14 mouse cellular contexts compared by ENCODE assay signal in the genomic region with DNA sequence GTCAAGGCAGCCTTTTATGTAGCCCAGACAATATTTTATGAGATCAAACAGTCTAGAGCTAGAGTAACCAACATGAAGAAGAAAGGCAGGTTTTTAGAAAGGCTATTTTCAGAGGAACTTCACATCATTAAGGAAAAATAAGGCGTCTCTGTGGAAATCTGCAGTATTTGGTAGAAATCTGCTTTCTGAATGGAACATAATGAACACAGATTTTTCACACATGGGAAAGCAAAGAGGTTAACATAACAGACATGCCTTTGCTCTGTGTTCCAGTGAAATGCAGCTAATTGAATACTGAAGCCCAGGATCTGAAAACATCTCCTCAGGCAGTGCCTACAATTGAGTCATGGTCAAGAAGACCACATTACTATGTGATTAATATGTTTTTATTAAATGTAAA.
"Had no signal": no experiment of that assay in that cellular context is flagged by ENCODE, and none has a peak within 500 bp of the region (broad histone marks: within the 10 kb centered on the region; RNA-seq: fewer than 3 reads in every experiment).

No protein-coding gene starts in this region.

- ATAC-seq: midbrain, embryonic 13.5 days; midbrain, embryonic 15.5 days had no signal

- DNase-seq: lung, adult 18-20 months; lung, embryonic 14.5 days; lung, postnatal 10 days; lung, postnatal 4 days; right cerebral cortex, postnatal 14 days; thymus, adult 2 months; thymus, postnatal 25 days; thymus, postnatal 4 days had no signal

- H3K27me3 ChIP-seq: midbrain, embryonic 13.5 days; midbrain, embryonic 15.5 days; neural tube, embryonic 12.5 days; stomach, embryonic 15.5 days had no signal

- H3K9ac ChIP-seq: lung, embryonic 14.5 days; midbrain, embryonic 13.5 days; midbrain, embryonic 15.5 days; neural tube, embryonic 12.5 days; stomach, embryonic 15.5 days had no signal

- H3K36me3 ChIP-seq: midbrain, embryonic 10.5 days; midbrain, embryonic 13.5 days; midbrain, embryonic 15.5 days; neural tube, embryonic 12.5 days; stomach, embryonic 15.5 days had no signal

- H3K4me2 ChIP-seq: lung, embryonic 14.5 days; midbrain, embryonic 13.5 days; midbrain, embryonic 15.5 days; neural tube, embryonic 12.5 days; stomach, embryonic 15.5 days had no signal

- H3K27ac ChIP-seq: midbrain, embryonic 10.5 days; midbrain, embryonic 13.5 days; midbrain, embryonic 15.5 days; neural tube, embryonic 12.5 days; stomach, embryonic 15.5 days; stomach, postnatal 0 days had no signal

- H3K4me1 ChIP-seq: midbrain, embryonic 10.5 days; midbrain, embryonic 13.5 days; midbrain, embryonic 15.5 days; neural tube, embryonic 12.5 days; stomach, embryonic 15.5 days had no signal

- H3K4me3 ChIP-seq: midbrain, embryonic 10.5 days; midbrain, embryonic 13.5 days; midbrain, embryonic 15.5 days; neural tube, embryonic 12.5 days; stomach, embryonic 15.5 days had no signal

- H3K9me3 ChIP-seq: midbrain, embryonic 10.5 days; midbrain, embryonic 13.5 days; midbrain, embryonic 15.5 days; neural tube, embryonic 12.5 days; stomach, embryonic 15.5 days had no signal
